Mouse (Mus musculus) macrophage (primary cell): ENCODE data around the gene 5730480H06Rik. TPM values are rescaled to one million over a fixed set of nuclear protein-coding genes. Genes with fewer than 3 reads are reported as not detected.

Experiments
- H3K27ac ChIP-seq: fragments of 350-480 bp; formaldehyde crosslinking; 2 replicates; pipeline ENCODE4 v1.9.0; 2021
- H3K36me3 ChIP-seq: fragments of 350-480 bp; formaldehyde crosslinking; 2 replicates; pipeline ENCODE4 v1.9.0; 2021; ENCODE audit errors: inconsistent target
- H3K4me3 ChIP-seq: fragments of 350-480 bp; formaldehyde crosslinking; 2 replicates; pipeline ENCODE4 v1.9.0; 2021; ENCODE audit errors: inconsistent target
- H3K79me2 ChIP-seq: fragments of 350-480 bp; formaldehyde crosslinking; 2 replicates; pipeline ENCODE4 v1.9.0; 2021; ENCODE audit errors: inconsistent target
- WGBS: methylation state at CpG from one replicate; pipeline ENCODE4 v1.1.7; 2026; ENCODE audit warnings: inconsistent platforms; ENCODE audit not compliant: missing documents; 5-methylcytosine and 5-hydroxymethylcytosine counted together
- polyA plus RNA-seq: library from polyadenylated mRNA; stranded (reverse); fragments of 250-400 nt; gene quantifications from 3 replicates; pipeline ENCODE4 v1.2.4, GENCODE M21; 2018; ENCODE audit warnings: inconsistent platforms
- total RNA-seq, 78 experiments: library from RNA; depleted of rRNA; stranded (reverse); fragments of 250-400 nt; gene quantifications; 1 replicate in 9 of 78; 2 replicates in 24 of 78; 3 replicates in 43 of 78; 4 replicates in 2 of 78; pipeline ENCODE4 v1.2.4; 2018; ENCODE audit warnings: inconsistent platforms in 56 of 78

5730480H06Rik gene
- total RNA-seq (2018; cell fraction: chromatin; rRNA removed): 10 to 100 TPM in 25 of 26 experiments, 1 to 10 TPM in 1; 8.5 to 68.0 (median 40.2) TPM
- total RNA-seq (2018; cell fraction: cytosol; rRNA removed): 10 to 100 TPM in 2 of 26 experiments, 1 to 10 TPM in 24; 4.5 to 10.9 (median 7.2) TPM
- total RNA-seq (2018; cell fraction: nucleus; rRNA removed): 10 to 100 TPM; 10.1 to 64.3 (median 31.7) TPM
- polyA plus RNA-seq: 4.3 to 6.9 TPM (median 6.4 TPM) in 3 replicates

DNA sequence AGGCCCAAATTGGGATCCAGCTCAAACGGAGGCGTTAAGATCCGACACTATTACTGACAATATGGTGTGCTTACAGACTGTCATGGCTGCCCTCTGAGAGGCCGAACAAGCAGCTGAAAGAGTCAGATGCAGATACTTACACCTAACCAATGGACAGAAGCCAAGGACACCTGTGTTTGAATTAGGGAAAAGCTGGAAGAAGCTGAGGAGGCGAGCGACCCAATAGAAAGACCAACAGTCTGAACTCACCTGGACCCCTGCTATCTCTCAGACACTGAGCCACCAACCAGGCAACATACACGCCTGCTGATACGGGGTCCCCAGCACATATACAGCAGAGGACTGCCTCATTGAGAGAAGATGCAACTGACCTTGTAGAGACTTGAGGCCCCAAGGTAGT, at the start of gene 5730480H06Rik:
TSS of gene 5730480H06Rik (plus strand) at position 301 of the 400 bp plus-strand sequence.
- WGBS: 91% methylated on average over 8 of the region's 8 CpGs
- no peak within 1 kb of the TSS for H3K4me3 ChIP-seq
- H3K27ac ChIP-seq: no peak within 1 kb of the TSS
- no peaks in the 10 kb centered on the region for H3K79me2 ChIP-seq
- no peaks in the 10 kb centered on the region for H3K36me3 ChIP-seq

DNA sequence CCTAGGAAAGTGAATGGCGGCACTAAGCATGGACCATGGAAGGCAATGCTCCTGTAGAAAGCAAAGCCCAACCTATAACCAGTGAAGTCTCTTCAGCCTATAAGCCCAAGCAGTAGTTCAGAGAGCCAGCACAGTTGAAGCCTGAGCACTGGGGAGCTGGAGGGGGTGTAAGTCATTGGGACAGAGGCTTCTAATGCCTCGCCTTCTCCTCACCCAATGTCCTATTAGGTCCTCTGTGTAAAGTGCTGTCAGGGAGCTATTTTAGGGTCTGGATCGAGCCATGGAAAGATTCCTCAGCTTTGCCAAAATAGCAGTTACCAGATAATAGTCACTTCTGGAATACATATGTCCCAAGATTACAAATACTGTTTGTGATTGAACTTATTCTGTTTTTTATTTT, 26.6 kb upstream of the 5730480H06Rik start:
- WGBS: 87% methylated on average over 3 of the region's 3 CpGs
- H3K4me3 ChIP-seq: no peak overlapping the region
- no peaks in the 10 kb centered on the region for H3K36me3 ChIP-seq
- H3K79me2 ChIP-seq: no peaks in the 10 kb centered on the region
- H3K27ac ChIP-seq: no peak overlapping the region

DNA sequence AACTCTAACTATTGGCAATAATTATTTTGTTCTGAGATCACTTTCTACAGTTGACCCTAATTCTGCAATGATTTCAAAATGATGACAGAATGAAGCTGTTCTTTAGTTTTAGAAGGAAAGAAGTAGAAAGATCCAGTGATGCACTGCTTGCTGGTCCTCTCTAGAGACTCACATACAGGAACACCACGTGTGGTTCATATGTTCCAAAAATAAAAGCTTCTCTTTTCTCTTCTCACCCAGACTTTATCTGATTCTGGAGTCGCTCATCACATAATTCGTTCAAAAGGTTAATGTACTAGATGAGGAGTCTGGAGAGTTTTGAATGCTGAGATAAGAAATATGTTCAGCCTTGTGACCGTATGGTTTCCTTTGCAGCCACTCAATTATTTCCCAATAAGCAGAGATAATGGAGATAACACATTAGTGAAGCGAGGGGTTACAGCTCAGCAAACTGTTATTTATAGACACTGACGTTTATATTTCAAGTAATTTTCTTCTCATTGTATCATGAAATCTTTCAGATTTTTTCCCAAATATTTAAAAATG, 12.6 kb upstream of the 5730480H06Rik start:
- 14% methylated on average over 6 of the region's 6 CpGs for WGBS
- H3K4me3 ChIP-seq: no peak overlapping the region
- H3K36me3 ChIP-seq: no peaks in the 10 kb centered on the region
- H3K79me2 ChIP-seq: no peaks in the 10 kb centered on the region
- no peak overlapping the region for H3K27ac ChIP-seq

- Histone ChIP-seq H3K36me3 (no peaks in the 10 kb centered on the region), H3K79me2 (no peaks in the 10 kb centered on the region)
- 86% methylated on average over 4 of the region's 4 CpGs for WGBS
Measured at GRCm38 (mm10) chr5:48320597-48320996, 7.2 kb upstream of the 5730480H06Rik start.

GRCm38 (mm10) chr5:48326221-48326620, 1.5 kb upstream of the 5730480H06Rik start:
- Histone ChIP-seq H3K27ac (no peak overlapping the region), H3K79me2 (no peaks in the 10 kb centered on the region), H3K36me3 (no peaks in the 10 kb centered on the region), H3K4me3 (no peak overlapping the region)

More at GRCm38 (mm10) chr5:48320597-48320996, 7.2 kb upstream of the 5730480H06Rik start:
- H3K27ac ChIP-seq: no peak overlapping the region
- H3K4me3 ChIP-seq: no peak overlapping the region

DNA sequence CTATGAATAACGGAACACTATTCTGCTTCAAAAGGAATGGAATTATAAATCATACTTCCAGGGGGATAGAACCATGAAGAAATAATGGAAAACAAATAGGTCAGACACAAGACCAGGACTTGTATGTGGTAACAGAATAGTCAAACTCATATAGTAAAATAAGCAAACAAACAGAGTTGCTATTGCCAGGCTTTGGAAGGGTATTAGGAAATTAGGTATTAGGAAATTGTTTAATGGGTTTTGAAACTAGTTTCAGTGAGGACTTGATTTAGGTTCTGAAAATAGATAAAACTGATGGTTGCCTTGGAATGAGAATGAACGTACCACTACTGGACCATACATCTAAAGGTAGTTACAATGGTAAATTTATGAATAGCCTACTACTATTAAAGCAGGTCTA, 2.0 kb downstream of the 5730480H06Rik start:
- Histone ChIP-seq H3K27ac (no peak overlapping the region), H3K4me3 (no peak overlapping the region), H3K36me3 (no peaks in the 10 kb centered on the region), H3K79me2 (no peaks in the 10 kb centered on the region)
- WGBS: 80% methylated on average over 2 of the region's 2 CpGs

DNA sequence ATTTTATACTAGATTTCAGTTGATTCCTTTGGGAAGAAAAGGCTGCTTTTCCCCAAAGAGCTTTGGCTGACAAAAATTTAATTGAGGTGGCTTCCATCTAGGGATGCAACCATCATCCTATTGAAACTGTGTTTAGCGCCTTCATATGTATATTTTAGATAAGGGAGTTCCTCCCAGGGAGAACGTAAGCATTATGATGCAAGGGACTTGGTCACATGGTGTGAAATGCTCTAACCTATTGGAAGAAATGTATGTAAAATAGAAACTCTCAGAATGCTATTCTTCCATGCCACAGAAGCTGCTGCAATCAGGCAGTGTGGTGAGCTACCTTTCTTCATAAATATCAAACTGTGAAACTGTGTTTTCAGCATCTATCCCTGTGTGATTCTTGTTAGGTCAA, 3.1 kb downstream of the 5730480H06Rik start:
- WGBS: 57% methylated on average over 2 of the region's 2 CpGs
- Histone ChIP-seq H3K36me3 (no peaks in the 10 kb centered on the region), H3K4me3 (no peak overlapping the region), H3K27ac (no peak overlapping the region), H3K79me2 (no peaks in the 10 kb centered on the region)

GRCm38 (mm10) chr5:48331441-48331840, 3.7 kb downstream of the 5730480H06Rik start:
- no peak overlapping the region for H3K4me3 ChIP-seq
- no peak overlapping the region for H3K27ac ChIP-seq
- WGBS: 3% methylated on average over 5 of the region's 5 CpGs
- H3K36me3 ChIP-seq: no peaks in the 10 kb centered on the region
- no peaks in the 10 kb centered on the region for H3K79me2 ChIP-seq

DNA sequence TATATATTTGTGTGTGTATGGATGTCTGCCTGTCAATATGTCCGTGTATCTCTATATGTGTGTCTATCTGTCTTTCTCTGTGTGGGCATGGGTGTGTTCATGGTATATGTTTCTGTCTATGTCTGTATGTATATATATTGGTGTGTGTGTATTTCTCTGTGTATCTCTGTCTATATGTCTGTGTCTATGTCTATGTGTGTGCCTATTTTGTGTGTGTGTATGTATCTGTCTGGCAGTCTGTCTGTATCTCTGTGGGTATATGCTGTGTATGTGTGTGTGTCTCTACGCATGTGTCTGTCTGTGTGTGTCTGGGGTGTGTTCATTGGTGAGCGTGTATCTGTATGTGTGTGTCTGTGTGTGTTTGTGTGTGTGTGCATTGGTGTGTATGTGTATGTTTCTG, 5.7 kb downstream of the 5730480H06Rik start:
- 92% methylated on average over 3 of the region's 3 CpGs for WGBS
- Histone ChIP-seq H3K27ac (no peak overlapping the region), H3K79me2 (no peaks in the 10 kb centered on the region), H3K4me3 (no peak overlapping the region), H3K36me3 (no peaks in the 10 kb centered on the region)

- 91% methylated on average over 9 of the region's 9 CpGs for WGBS
- Histone ChIP-seq H3K79me2 (no peaks in the 10 kb centered on the region), H3K4me3 (no peak overlapping the region), H3K27ac (no peak overlapping the region), H3K36me3 (no peaks in the 10 kb centered on the region)
Measured at GRCm38 (mm10) chr5:48333884-48334513, 6.2 kb downstream of the 5730480H06Rik start.

GRCm38 (mm10) chr5:48340808-48341433, 13.2 kb downstream of the 5730480H06Rik start:
- H3K36me3 ChIP-seq: no peaks in the 10 kb centered on the region
- WGBS: 88% methylated on average over 7 of the region's 7 CpGs
- H3K27ac ChIP-seq: no peak overlapping the region
- H3K4me3 ChIP-seq: no peak overlapping the region
- no peaks in the 10 kb centered on the region for H3K79me2 ChIP-seq

DNA sequence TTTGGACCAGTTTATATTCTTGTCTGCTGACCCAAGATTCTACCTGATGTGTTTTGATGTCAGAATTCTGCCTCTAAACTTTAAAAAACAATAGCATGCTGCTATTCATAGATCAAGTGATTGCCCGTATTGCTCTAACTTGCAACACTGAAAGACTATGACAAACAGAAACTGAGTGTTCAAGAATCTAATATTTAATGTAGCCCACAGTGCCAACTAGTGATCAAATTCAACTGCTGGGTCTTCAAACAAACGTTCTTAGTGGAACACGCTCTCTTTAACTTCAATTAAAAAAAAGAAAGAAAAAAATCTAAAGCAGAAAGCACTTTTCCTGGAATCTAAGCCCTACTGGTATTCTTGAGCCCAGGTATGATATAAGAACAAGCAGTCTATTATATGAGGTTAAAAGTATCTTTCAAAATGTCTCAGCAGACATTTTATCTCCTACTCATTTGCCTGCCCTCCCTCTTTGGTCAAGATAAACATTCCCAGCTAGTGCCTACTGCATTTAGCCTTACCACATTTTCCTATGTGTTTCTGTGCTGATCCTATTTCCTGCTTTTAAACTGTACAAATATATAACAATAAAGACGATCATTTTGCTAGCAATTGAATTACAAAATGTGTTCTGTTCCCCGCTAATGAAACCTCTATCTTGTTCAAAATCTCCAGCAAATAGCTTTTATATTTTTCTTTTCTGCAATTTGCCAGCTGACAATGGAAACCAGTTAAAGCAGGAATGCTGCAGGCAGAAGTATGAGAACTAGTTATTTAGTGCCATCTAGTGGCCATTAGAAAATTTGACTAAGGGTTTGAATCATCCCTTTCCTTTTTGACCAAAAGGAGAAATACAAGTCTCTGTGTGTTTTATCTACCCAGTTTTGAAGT, 17.6 kb downstream of the 5730480H06Rik start:
- 28% methylated on average over 5 of the region's 5 CpGs for WGBS
- no peaks in the 10 kb centered on the region for H3K36me3 ChIP-seq
- no peaks in the 10 kb centered on the region for H3K79me2 ChIP-seq
- H3K27ac ChIP-seq: no peak overlapping the region
- H3K4me3 ChIP-seq: no peak overlapping the region

GRCm38 (mm10) chr5:48345983-48346648, 18.4 kb downstream of the 5730480H06Rik start:
- H3K36me3 ChIP-seq: no peaks in the 10 kb centered on the region
- H3K4me3 ChIP-seq: no peak overlapping the region
- WGBS: 96% methylated on average over 2 of the region's 2 CpGs
- H3K27ac ChIP-seq: no peak overlapping the region
- H3K79me2 ChIP-seq: no peaks in the 10 kb centered on the region

DNA sequence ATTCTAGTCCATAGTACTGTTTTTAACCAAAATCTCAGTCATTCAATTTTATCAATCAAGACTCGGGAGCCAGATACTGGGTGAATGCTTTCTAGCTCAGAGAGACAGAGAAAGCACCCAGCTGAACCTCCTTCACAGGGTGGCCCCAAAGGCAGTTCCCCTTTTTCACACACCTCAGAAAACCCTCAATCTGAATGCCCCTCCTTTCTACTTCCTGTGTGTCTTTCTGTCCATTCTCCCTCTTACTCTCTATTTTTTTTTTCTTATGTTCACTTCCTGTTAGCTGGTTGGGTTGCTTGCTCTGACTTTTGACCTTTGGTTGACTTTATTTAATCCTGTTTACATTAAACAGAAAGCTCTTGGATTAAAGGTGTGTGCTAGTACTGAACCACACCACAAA, 21.6 kb downstream of the 5730480H06Rik start:
- H3K27ac ChIP-seq: no peak overlapping the region
- 6% methylated on average over 1 of the region's 1 CpGs for WGBS

More for the DNA sequence above, 21.6 kb downstream of the 5730480H06Rik start:
- Histone ChIP-seq H3K79me2 (no peaks in the 10 kb centered on the region), H3K4me3 (no peak overlapping the region), H3K36me3 (no peaks in the 10 kb centered on the region)
